Comparison of ENCODE assay signal across 29 mouse cellular contexts in genomic region chr11:53989232-53989631, GRCm38 (mm10). TPM values are rescaled to one million over a fixed set of nuclear protein-coding genes. Genes with fewer than 3 reads are reported as not detected.
A peak's percentile ranks its signal among the peaks of the same experiment; 100 is the strongest.
DNase-seq lines count a peak whose midpoint lies in the region; ATAC-seq and TF ChIP-seq lines count a peak whose summit lies in the region.
"Had no signal": no experiment of that assay in that cellular context is flagged by ENCODE, and none has a peak within 500 bp of the region (broad histone marks: within the 10 kb centered on the region; RNA-seq: fewer than 3 reads in every experiment).

No protein-coding gene starts in this region.

- H3K4me1 ChIP-seq in midbrain, embryonic 11.5 days (ENCODE audit: control insufficient read depth, insufficient read depth, low read length): no peaks in the 10 kb centered on the region
- H3K4me1 ChIP-seq in midbrain, embryonic 10.5 days: no peaks in the 10 kb centered on the region
- H3K4me1 ChIP-seq in cortical plate, adult 2 months (ENCODE audit: control insufficient read depth, insufficient read depth, low read length): no peaks in the 10 kb centered on the region
- H3K4me1 ChIP-seq: embryonic facial prominence, embryonic 13.5 days; forebrain, embryonic 12.5 days; heart, embryonic 12.5 days; hindbrain, embryonic 13.5 days; limb, embryonic 13.5 days; liver, embryonic 15.5 days; stomach, embryonic 15.5 days had no signal

- H3K27ac ChIP-seq in gastrocnemius, adult 2 months: no peak overlapping the region
- H3K27ac ChIP-seq in layer of hippocampus, adult 2 months: no peak overlapping the region
- no peak overlapping the region for H3K27ac ChIP-seq in midbrain, embryonic 11.5 days (ENCODE audit: low read depth, low read length)
- H3K27ac ChIP-seq in midbrain, embryonic 10.5 days (replicated peaks): no peak overlapping the region
- no peak overlapping the region for H3K27ac ChIP-seq in cortical plate, adult 2 months (ENCODE audit: insufficient read depth, low read length)
- H3K27ac ChIP-seq: embryonic facial prominence, embryonic 13.5 days; forebrain, embryonic 12.5 days; hindbrain, embryonic 13.5 days; limb, embryonic 13.5 days; liver, embryonic 15.5 days; stomach, embryonic 15.5 days had no signal

- H3K36me3 ChIP-seq in midbrain, embryonic 11.5 days (ENCODE audit: control insufficient read depth, insufficient read depth, low read length): no peaks in the 10 kb centered on the region
- H3K36me3 ChIP-seq in midbrain, embryonic 10.5 days: no peaks in the 10 kb centered on the region
- H3K36me3 ChIP-seq: embryonic facial prominence, embryonic 13.5 days; forebrain, embryonic 12.5 days; heart, embryonic 12.5 days; hindbrain, embryonic 13.5 days; limb, embryonic 13.5 days; stomach, embryonic 15.5 days had no signal

- TF ChIP-seq CTCF in gastrocnemius, adult 2 months (IDR thresholded peaks at IDR 0.05): peak; percentile 39
- peak; percentile 65 for TF ChIP-seq CTCF in layer of hippocampus, adult 2 months (conservative IDR thresholded peaks at IDR 0.05)
- TF ChIP-seq CTCF in cortical plate, adult 2 months (IDR thresholded peaks at IDR 0.05; ENCODE audit: extremely low read depth, insufficient read depth, low read length): 0 out of 2 replicates have a peak, but pooled peaks have one; percentile 2

- WGBS in midbrain, embryonic 11.5 days: 47% methylated on average over 1 of the region's 1 CpGs
- WGBS in midbrain, embryonic 10.5 days: 49% methylated on average over 1 of the region's 1 CpGs

- no peak for ATAC-seq in midbrain, embryonic 11.5 days (ENCODE audit: low FRiP score)

- H3K9me3 ChIP-seq in midbrain, embryonic 11.5 days (ENCODE audit: control insufficient read depth, low read length): no peaks in the 10 kb centered on the region
- no peaks in the 10 kb centered on the region for H3K9me3 ChIP-seq in midbrain, embryonic 10.5 days (replicated peaks)
- H3K9me3 ChIP-seq: embryonic facial prominence, embryonic 13.5 days; forebrain, embryonic 12.5 days; heart, embryonic 12.5 days; hindbrain, embryonic 13.5 days; limb, embryonic 13.5 days; liver, embryonic 15.5 days; stomach, embryonic 15.5 days had no signal

- H3K4me2 ChIP-seq in midbrain, embryonic 11.5 days: no peak overlapping the region
- H3K4me2 ChIP-seq: embryonic facial prominence, embryonic 13.5 days; forebrain, embryonic 12.5 days; heart, embryonic 12.5 days; hindbrain, embryonic 13.5 days; limb, embryonic 13.5 days; liver, embryonic 15.5 days; stomach, embryonic 15.5 days had no signal

- no peak overlapping the region for H3K4me3 ChIP-seq in gastrocnemius, adult 2 months
- H3K4me3 ChIP-seq in layer of hippocampus, adult 2 months: no peak overlapping the region
- no peak overlapping the region for H3K4me3 ChIP-seq in midbrain, embryonic 11.5 days (ENCODE audit: low read depth, low read length)
- H3K4me3 ChIP-seq in midbrain, embryonic 10.5 days: no peak overlapping the region
- no peak overlapping the region for H3K4me3 ChIP-seq in cortical plate, adult 2 months (ENCODE audit: insufficient read depth, low read length)
- H3K4me3 ChIP-seq: embryonic facial prominence, embryonic 13.5 days; erythroblast, embryonic 14.5 days; forebrain, embryonic 12.5 days; heart, embryonic 12.5 days; hindbrain, embryonic 13.5 days; limb, embryonic 13.5 days; liver, embryonic 15.5 days; myocyte; stomach, embryonic 15.5 days had no signal

- H3K9ac ChIP-seq in midbrain, embryonic 11.5 days (ENCODE audit: low read length): no peak overlapping the region
- H3K9ac ChIP-seq: embryonic facial prominence, embryonic 13.5 days; forebrain, embryonic 12.5 days; heart, embryonic 12.5 days; hindbrain, embryonic 13.5 days; limb, embryonic 13.5 days; liver, embryonic 15.5 days; stomach, embryonic 15.5 days had no signal

- intact Hi-C loops in gastrocnemius, adult 2 months (cut with DNase I): loop anchor here (5.0 kb wide), 1 partner anchor 57 kb away; no protein-coding TSS in a partner anchor
- intact Hi-C loops in gastrocnemius, postnatal 14 days (cut with DNase I; ENCODE audit: low total_unique reads): no loop called here

- no peaks in the 10 kb centered on the region for H3K27me3 ChIP-seq in midbrain, embryonic 11.5 days (ENCODE audit: control insufficient read depth, insufficient read depth, low read length)
- no peaks in the 10 kb centered on the region for H3K27me3 ChIP-seq in midbrain, embryonic 10.5 days (ENCODE audit: low read depth, poor library complexity, severe bottlenecking)
- H3K27me3 ChIP-seq: embryonic facial prominence, embryonic 13.5 days; forebrain, embryonic 12.5 days; heart, embryonic 12.5 days; limb, embryonic 13.5 days; liver, embryonic 15.5 days; stomach, embryonic 15.5 days had no signal

- TF ChIP-seq POLR2A in cortical plate, adult 2 months (IDR thresholded peaks at IDR 0.05; ENCODE audit: extremely low read depth, insufficient read depth, low read length): no peak

- no peak for DNase-seq in gastrocnemius, adult 2 months
- no peak for DNase-seq in gastrocnemius, postnatal 14 days
- no peak for DNase-seq in layer of hippocampus, adult 2 months (ENCODE audit: low spot score in 2 of 2)
- no peak for DNase-seq in layer of hippocampus, adult 18-20 months (ENCODE audit: low spot score in 2 of 2)
- DNase-seq in midbrain, embryonic 11.5 days (ENCODE audit: low spot score, missing footprints): peak; percentile 17
- no peak for DNase-seq in midbrain, embryonic 10.5 days (ENCODE audit: low spot score)
- DNase-seq in gastrocnemius, adult 18-20 months (ENCODE audit: low spot score): no peak
- DNase-seq: adrenal gland, postnatal 10 days; cerebellum, adult 9-10 months; heart, postnatal 36 days; kidney, adult 2 months; kidney, postnatal 14 days; layer of hippocampus, postnatal 36 days; lung, postnatal 14 days; midbrain, embryonic 14.5 days; right cerebral cortex, adult 18-20 months; right cerebral cortex, postnatal 4 days; thymus, adult 18-20 months; thymus, postnatal 36 days had no signal

RNA-seq across cellular contexts. Expression of gene Slc22a21, which starts 9.1 kb away (rescaled TPM):
- 1 to 10 TPM in 1 of 2 experiments, under 1 TPM in 1; 0.94 to 1.2 TPM for total RNA-seq in gastrocnemius, adult 2 months (2021)
- total RNA-seq in gastrocnemius, postnatal 14 days (2021): 1 to 10 TPM; 1.3 to 1.7 TPM
- total RNA-seq in layer of hippocampus, adult 2 months (2021): 1 to 10 TPM; 1.8 TPM
- total RNA-seq in layer of hippocampus, adult 18-20 months (2021): 1 to 10 TPM; 1.0 to 1.3 TPM
- polyA plus RNA-seq in midbrain, embryonic 11.5 days (2014; fragmentation: Nextera tagmentation; extraction: Ambion mirVana): 2.5 and 2.9 TPM in 2 replicates
- polyA plus RNA-seq in midbrain, embryonic 10.5 days (2016; fragmentation: Nextera tagmentation; extraction: Ambion mirVana): 2.4 and 2.9 TPM in 2 replicates
- 2.6 and 2.9 TPM in 2 replicates for polyA plus RNA-seq in cortical plate, adult 2 months (2012; rRNA removed)
- under 1 TPM; 0.78 to 0.95 TPM for total RNA-seq in gastrocnemius, adult 18-20 months (2021)

RNA-seq across cellular contexts. Expression of gene Slc22a4, which starts 38.7 kb away (rescaled TPM):
- 1 to 10 TPM; 1.9 to 2.6 TPM for total RNA-seq in gastrocnemius, adult 2 months (2021)
- 1 to 10 TPM in 1 of 2 experiments, under 1 TPM in 1; 0.89 to 1.4 TPM for total RNA-seq in gastrocnemius, postnatal 14 days (2021)
- 1 to 10 TPM; 5.9 to 6.9 TPM for total RNA-seq in layer of hippocampus, adult 2 months (2021)
- 1 to 10 TPM; 6.1 to 6.7 TPM for total RNA-seq in layer of hippocampus, adult 18-20 months (2021)
- 1.4 and 1.5 TPM in 2 replicates for polyA plus RNA-seq in midbrain, embryonic 11.5 days (2014; fragmentation: Nextera tagmentation; extraction: Ambion mirVana)
- 1.2 and 1.3 TPM in 2 replicates for polyA plus RNA-seq in midbrain, embryonic 10.5 days (2016; fragmentation: Nextera tagmentation; extraction: Ambion mirVana)
- 6.8 and 7.6 TPM in 2 replicates for polyA plus RNA-seq in cortical plate, adult 2 months (2012; rRNA removed)
- total RNA-seq in gastrocnemius, adult 18-20 months (2021): 1 to 10 TPM; 2.9 to 3.1 TPM

Comparison
In these comparisons a context has a peak if more than half of its experiments do, and no peak if none do; other contexts are left out.
1. CTCF ChIP-seq: peak in every context shown above with its lines; median percentile 65 in layer of hippocampus, adult 2 months; 39 in gastrocnemius, adult 2 months; 2 in cortical plate, adult 2 months.